Mouse (Mus musculus): ENCODE measurements around the gene Gan.

The Gan gene

GRCm38 (mm10) chr8:117156866-117157768 lies 818 bp upstream of the Gan start:
- DNase-seq (ENCODE audit: low spot score in 2 of 2): no peak

- DNase-seq (ENCODE audit: low spot score in 2 of 2): peak; percentile 98
Observed at GRCm38 (mm10) chr8:117157769-117158091, 205 bp upstream of the Gan start.

GRCm38 (mm10) chr8:117159031-117159430 lies 1.1 kb downstream of the Gan start:
- no peak for DNase-seq (ENCODE audit: low spot score in 2 of 2)

GRCm38 (mm10) chr8:117164912-117165311 lies 7.0 kb downstream of the Gan start:
- no peak for DNase-seq (ENCODE audit: low spot score in 2 of 2)

GRCm38 (mm10) chr8:117165542-117165941 lies 7.6 kb downstream of the Gan start:
- no peak for DNase-seq (ENCODE audit: low spot score in 2 of 2)

GRCm38 (mm10) chr8:117166515-117166914 lies 8.6 kb downstream of the Gan start:
- no peak for DNase-seq (ENCODE audit: low spot score in 2 of 2)

GRCm38 (mm10) chr8:117167243-117167883 lies 9.4 kb downstream of the Gan start:
- no peak for DNase-seq (ENCODE audit: low spot score in 2 of 2)

- DNase-seq (ENCODE audit: low spot score in 2 of 2): no peak
Observed at GRCm38 (mm10) chr8:117168378-117168777, 10.4 kb downstream of the Gan start.

- no peak for DNase-seq (ENCODE audit: low spot score in 2 of 2)
Observed at GRCm38 (mm10) chr8:117171826-117172225, 13.9 kb downstream of the Gan start.

GRCm38 (mm10) chr8:117172904-117173303 lies 15.0 kb downstream of the Gan start:
- DNase-seq (ENCODE audit: low spot score in 2 of 2): peak; percentile 48 to 54

- no peak for DNase-seq (ENCODE audit: low spot score in 2 of 2)
Observed at GRCm38 (mm10) chr8:117173690-117174089, 15.8 kb downstream of the Gan start.

GRCm38 (mm10) chr8:117174536-117174935 lies 16.6 kb downstream of the Gan start:
- DNase-seq (ENCODE audit: low spot score in 2 of 2): no peak

GRCm38 (mm10) chr8:117176308-117176707 lies 18.4 kb downstream of the Gan start:
- DNase-seq (ENCODE audit: low spot score in 2 of 2): no peak

- no peak for DNase-seq (ENCODE audit: low spot score in 2 of 2)
Observed at GRCm38 (mm10) chr8:117177236-117177635, 19.3 kb downstream of the Gan start.

GRCm38 (mm10) chr8:117178039-117178438 lies 20.1 kb downstream of the Gan start:
- no peak for DNase-seq (ENCODE audit: low spot score in 2 of 2)

- DNase-seq (ENCODE audit: low spot score in 2 of 2): no peak
Observed at GRCm38 (mm10) chr8:117178676-117179075, 20.7 kb downstream of the Gan start.

- DNase-seq (ENCODE audit: low spot score in 2 of 2): no peak
Observed at GRCm38 (mm10) chr8:117182746-117183145, 24.8 kb downstream of the Gan start.

- DNase-seq (ENCODE audit: low spot score in 2 of 2): no peak
Observed at GRCm38 (mm10) chr8:117183664-117184377, 25.9 kb downstream of the Gan start.

- peak; percentile 57 to 69 for DNase-seq (ENCODE audit: low spot score in 2 of 2)
Observed at GRCm38 (mm10) chr8:117194355-117194754, 36.4 kb downstream of the Gan start.

- no peak for DNase-seq (ENCODE audit: low spot score in 2 of 2)
Observed at GRCm38 (mm10) chr8:117196593-117196992, 38.7 kb downstream of the Gan start.

- no peak for DNase-seq (ENCODE audit: low spot score in 2 of 2)
Observed at GRCm38 (mm10) chr8:117197551-117197950, 39.6 kb downstream of the Gan start.

- peak; percentile 73 to 80 for DNase-seq (ENCODE audit: low spot score in 2 of 2)
Observed at GRCm38 (mm10) chr8:117198141-117198935, 40.4 kb downstream of the Gan start.
